Mouse (Mus musculus): ENCODE measurements at regions not wholly inside any gene's neighbourhood (a gene's known extent, or its start where the extent isn't known, plus 50 kb on each side); places are given as distances from the start of the nearest gene placed in this dataset.

DNA sequence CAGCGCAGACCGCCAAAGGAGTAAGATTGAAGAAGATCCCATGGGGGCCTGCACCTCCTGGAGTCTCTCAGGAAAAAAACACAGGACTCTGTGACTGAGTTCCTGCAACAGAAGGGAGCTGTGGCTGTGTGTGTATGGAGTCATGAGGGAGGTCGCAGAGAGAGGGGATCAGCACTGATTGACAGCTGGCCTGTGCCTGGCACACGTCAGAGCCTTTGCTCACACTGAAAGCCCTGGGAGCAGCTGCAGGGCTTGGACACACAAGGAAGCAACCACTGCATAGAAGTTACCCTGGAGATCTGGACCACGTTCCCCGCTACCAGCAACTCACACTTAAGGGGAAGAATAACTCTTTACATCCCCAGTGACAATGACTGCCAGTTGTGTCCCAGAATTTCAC lies 92.3 kb upstream of the Lgalsl start:
- no peak for DNase-seq (ENCODE audit: low read depth, low spot score)

DNA sequence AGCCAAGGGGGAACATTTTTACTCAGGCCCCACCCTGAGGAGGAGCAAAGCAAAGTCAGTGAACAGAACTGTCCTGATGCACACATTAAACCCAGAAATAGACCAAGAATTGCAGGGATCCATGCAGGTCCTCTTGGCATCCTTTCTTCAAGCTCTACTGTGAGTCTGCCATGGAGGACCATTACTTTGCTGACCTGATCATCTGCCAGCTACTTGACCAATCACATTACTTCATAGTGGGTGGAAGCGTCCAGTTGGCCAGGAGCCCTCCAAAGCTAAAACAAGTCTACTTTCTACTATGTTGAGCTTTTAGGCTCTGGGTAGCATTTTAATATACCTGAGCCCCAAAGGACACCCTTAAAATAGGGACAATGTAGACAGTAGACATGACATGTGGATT lies 98.6 kb upstream of the Lgalsl start:
- DNase-seq (ENCODE audit: low read depth, low spot score), result no peak

DNA sequence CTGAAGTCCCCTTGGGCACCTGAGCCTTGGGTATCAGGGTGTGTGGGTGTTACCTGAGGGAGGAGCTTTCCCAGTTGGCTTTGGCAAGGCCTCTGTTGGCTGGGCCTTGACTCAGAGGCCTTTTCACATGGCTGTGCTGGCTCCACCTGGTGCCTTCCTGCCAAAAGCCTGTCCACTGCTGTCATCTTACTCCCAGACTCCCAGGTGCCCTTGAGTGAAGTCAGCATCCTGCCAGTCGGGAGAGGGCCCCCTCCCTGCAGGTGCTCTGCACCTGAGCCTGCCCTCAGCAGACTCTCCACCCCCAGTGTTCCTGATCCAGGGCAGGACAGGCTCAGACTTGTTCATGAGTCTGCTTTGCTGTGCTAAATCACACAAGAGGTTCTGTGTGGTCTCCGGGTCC lies 99.2 kb upstream of the Lgalsl start:
- DNase-seq (ENCODE audit: low read depth, low spot score), result no peak

DNA sequence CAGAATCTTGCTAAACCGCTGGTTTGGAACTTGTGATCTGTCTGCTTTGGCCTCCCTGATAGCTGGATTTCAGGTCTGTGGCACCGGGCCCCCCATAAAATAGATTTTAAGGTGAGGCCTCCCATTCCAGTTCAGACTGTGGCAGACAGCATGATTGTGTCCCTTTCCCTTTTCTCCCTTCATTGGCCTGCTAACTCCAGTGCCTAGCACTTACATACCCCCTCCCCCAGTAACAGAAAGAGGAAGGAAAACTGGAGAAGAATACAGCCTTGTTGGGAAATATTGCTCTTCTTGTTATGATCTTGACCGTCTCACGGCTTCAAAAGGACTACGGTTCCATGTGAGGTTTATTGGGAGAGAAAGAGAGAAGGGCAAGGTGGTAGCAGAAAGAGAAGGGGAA lies 99.7 kb upstream of the Lgalsl start:
- no peak for DNase-seq (ENCODE audit: low read depth, low spot score)

DNA sequence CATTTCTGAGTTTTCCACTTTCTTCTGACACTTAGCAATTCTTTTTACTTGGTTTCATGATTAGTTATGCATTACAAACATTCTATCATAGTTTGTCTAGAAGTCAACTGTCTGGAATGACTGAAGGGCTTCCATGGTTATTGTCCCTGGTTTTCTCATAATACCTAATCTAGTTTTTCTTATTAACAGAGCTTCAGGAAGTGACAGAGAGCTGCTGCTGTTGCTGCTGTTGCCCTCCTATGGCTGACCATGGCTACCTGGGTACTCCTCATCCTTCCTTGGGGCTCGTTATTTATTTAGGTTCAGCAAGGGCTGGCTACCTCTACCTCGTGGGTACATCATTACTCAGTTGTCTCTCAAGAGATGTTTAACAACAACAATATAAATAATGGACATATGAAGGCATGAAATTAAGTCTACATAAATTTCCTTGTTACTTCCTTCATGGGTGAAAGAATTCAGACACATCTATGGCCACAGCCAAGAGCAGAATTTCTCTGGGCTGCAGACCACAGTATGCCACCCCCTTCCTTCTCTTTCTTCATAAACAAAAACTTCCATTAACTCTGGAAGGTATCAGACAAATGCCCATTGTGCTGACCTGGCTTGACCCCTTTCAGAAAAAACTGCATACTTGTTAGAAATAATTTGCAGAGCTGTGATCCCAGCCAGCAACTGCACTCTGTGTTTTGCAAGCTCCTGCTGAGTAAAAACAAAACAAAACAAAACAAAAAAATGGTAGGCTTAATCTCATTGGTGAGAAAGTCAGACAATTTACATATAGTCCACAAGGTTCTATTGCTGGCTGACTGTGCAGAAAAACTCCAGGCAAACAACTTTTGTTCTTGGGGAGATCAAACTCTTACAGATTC lies 103.6 kb upstream of the Lgalsl start:
- no peak for DNase-seq (ENCODE audit: low read depth, low spot score)

DNA sequence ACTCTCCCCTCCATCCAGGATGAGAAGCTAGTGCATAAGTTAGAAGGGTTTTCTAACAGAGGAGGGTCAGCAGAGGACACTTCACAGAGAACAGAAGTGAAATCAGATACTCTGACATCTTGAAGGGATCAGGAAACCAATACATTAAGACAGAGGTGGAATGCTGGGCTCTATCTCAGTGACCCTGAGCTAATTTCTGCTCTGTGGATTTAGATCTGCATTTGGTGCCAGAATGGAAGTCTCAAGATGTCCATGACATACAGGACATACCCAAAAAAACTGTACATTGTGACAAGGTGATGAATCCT lies 104.2 kb upstream of the Lgalsl start:
- DNase-seq (ENCODE audit: low read depth, low spot score), result no peak

DNA sequence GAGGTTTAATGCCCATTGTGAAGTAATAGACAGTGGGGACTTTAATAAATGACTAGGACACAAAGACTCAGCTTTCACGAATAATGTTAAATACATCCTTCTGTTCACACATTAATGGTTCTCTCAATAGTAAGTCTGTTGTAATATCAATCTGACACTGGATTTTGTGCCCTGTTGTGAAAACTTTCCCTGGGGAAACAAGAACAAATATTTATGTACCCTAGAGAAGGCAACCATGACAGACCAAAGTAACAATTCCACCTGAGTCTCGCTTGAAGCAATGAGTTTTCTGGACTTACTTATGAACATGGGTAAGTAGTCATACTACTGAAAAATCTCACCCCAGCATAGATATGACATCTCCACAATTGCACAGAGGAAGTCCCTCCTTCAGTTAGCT lies 105.1 kb upstream of the Lgalsl start:
- DNase-seq (ENCODE audit: low read depth, low spot score), result no peak

DNA sequence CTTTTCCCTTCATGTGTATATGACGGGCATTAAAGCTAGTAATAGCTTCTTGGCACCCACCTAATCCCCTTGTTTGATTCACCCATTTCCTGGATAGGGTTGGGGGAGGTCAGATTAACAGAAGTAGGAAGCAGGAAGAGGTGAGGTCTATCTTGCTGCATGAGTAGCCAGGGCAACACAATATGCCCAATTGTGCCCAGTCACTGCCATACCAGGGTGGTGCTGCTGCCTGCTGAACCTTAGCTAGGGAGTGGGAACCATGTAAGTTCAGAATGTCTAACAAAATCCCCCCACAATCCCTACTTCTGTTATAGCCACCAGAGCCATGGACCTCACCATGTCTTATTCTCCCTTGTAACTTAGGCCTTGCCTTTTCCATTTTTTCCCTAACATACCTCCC lies 106.1 kb upstream of the Lgalsl start:
- no peak for DNase-seq (ENCODE audit: low read depth, low spot score)

DNA sequence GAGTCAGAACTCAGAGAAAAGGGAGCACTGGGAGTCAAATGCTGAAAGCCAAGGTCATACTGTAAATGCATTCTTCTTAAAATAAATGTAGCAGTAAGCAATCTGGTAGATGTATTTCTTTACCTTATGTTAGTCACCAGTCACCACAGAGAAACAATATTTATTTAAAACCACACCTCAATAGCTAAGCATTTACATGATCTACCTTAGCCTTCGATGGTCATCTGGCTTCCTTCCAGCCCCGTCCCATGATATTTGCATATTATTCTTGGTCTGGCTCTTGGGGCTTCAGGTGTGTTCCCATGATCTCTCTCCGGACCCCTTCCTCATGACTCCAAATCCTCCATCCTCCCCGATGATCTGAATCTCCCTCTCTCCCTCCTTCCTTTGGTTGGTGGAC lies 107.1 kb upstream of the Lgalsl start:
- no peak for DNase-seq (ENCODE audit: low read depth, low spot score)

DNA sequence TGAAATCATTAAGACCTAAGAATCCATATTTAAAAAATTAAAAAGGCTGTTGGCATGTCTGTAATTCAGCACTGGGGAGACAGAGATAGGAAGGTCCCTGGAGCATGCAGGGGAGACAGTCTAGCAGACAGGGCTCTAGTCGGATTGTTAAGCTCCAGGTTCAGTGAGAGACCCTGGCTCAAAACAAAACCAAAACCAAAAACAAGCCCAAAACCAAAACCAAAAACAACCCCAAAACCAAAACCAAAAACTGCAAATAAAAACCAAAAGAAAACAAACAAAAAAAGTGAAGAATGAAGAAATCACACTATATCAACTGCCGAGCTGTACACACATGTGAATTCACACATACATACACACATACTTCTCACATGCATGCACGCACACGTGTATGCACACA lies 108.8 kb upstream of the Lgalsl start:
- no peak for DNase-seq (ENCODE audit: low read depth, low spot score)

DNA sequence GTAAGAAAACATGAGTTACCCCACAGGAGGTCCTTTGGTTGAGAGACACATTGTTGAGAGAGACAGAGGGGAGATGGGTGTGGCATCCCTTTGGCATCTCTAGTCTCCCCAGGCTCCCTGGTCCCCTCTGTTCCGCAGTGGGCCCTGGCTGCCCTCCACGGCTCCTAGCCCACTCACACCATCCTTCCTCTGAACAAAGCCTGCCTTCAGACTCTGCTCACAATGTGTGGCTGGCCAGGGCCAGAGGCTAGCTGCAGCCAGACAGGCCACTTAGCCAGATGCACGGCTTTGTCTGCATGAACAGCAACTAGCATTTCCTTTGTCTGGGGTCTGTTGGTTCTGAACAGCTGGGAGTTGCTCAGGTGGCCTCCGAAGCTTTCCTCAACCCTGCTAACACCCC lies 110.7 kb upstream of the Lgalsl start:
- DNase-seq (ENCODE audit: low read depth, low spot score), result no peak

DNA sequence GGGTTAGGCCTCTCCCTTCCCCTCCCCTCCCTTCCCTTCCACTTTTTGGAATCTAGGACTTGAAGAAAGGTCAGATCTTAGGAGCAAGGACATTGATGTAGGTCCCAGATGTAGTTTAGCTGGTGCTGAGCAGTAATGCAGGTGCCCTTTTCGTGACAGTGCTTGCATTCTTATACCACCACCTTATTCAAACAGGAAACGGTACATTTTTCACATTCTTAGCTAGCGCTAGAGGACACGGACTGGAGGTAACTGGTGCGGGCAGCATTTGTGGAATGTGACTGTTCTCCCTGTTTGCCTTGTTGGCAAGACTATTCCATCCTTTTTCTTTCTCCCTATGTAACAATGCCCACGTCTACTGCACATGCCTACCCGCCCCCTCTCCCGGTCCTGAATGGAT lies 124.7 kb upstream of the Lgalsl start:
- no peak for DNase-seq (ENCODE audit: low read depth, low spot score)

DNA sequence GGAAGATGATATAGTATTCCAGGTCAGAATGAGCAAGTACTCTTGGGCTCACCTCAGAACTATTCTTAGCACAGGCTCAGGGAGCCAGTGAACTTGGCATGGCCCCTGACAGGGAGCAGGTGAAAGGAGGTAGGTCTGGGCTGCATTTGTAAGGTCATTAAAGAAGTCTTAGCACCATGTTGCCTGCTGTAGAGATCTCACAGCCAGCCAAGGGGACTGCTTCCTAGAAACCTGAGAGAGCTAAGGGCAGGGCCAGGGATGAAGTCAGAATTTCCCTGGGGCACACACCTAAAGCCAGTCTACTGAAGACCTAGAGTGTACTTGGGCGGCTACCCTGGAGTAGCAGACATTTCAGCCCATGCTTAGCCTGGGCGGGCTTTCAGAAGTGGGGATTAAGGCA lies 126.9 kb upstream of the Lgalsl start:
- DNase-seq (ENCODE audit: low read depth, low spot score), result no peak

DNA sequence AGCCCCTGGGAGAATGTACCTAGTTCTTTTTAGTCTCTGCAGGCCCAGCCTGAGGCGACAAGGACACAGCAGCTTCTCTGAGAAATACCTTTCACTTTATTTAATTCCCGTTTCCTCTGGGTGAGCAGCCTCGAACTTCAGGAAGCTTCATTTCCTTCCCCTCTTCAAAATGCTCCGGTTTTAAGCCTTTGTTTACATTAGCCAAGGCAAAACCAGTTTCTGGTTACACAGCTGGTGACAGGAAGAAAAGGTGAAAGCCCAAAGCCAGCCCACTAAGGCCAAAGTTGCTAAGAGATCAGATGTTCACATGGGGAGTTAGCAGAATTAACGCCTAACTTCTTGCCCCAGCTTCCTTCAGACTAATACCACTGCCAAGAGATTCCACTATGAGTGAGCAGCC lies 127.4 kb upstream of the Lgalsl start:
- DNase-seq (ENCODE audit: low read depth, low spot score), result no peak

DNA sequence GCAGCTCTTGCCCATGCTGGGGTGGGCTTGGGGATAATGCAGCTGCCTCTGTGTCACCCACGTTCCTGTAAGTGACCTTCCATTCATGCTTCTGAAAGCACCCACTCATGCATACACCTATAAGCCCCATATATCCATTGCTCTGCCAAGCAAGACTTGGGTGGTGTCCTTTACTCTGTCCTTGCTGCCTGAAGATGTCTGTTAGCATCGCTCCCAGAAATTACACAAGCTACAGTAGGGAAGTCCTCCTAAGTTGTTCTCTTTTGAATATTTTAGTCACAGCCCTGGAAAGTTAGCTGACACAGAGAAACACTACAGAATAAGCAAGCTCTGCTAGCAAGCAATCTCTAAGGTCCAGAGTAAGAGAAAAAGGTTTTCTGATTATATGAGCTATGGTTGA lies 129.2 kb upstream of the Lgalsl start:
- no peak for DNase-seq (ENCODE audit: low read depth, low spot score)

DNA sequence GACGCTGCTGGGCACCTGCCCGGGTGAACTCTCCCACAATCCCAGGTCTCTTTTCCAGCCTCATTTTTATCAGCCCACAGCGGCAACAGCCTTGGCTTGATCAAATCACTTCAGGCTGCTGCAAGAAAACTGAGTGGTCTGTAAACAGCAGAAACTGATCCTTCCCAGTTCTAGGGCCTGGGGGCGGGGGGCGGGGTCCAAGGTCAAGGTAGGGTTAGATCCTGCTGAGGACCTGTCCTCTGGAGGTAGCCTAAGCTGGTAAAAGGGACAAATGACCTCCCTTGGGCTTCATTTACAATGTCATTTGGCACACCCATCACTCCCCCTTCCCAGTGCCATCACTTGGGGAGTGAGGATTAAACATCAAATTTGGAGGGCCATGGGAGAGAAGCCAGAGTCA lies 129.9 kb upstream of the Lgalsl start:
- no peak for DNase-seq (ENCODE audit: low read depth, low spot score)

DNA sequence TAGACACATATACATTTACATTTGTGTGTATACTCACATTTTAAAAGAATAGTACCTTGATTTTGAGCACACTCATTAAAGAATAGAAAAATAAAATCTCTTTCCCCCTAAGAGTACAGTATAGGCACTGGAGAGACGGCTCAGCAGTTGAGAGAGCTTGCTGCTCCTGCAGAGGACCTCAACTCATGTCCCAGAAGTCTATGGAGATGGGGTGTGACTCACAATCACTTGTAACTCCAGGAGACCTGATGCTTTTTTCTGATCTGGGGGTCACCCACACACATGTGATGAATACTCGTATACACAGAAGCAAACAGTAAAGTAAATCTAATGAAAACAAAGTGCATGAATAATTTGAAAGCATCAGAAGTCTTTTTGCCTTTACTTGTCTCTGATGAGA lies 129.5 kb upstream of the Peli1 start:
- no peak for DNase-seq (ENCODE audit: low read depth, low spot score)

DNA sequence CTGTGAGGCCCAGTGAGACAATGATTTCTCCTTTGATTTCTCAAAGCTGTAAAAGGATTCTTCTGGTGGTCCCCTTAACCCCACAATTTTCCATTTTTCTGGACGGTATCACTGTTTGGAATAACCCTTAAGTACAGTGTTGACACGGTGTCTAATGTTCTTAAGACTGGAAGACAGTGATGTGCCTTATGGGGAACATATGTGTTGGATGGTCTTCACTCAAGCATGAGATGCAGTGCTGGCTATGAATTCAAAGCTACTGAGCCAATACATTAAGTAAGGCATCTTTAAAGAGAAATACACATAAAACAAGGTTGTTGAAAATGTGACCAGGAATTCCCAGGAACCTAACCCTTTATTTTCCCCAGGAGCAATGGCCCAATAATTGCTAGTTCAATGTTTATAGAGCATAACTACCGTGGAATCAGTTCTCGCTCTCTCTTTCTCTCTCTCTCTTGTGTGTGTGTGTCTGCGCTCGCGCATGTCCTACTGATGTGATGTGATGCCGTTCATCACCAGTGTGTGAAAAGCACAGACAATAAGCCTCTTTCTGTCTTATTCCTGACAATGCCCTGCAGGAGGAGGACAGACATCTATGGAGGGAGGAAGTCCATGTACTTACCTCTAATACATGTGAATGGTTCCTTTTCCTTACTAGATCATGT lies 125.4 kb upstream of the Peli1 start:
- DNase-seq (ENCODE audit: low read depth, low spot score), result no peak

DNA sequence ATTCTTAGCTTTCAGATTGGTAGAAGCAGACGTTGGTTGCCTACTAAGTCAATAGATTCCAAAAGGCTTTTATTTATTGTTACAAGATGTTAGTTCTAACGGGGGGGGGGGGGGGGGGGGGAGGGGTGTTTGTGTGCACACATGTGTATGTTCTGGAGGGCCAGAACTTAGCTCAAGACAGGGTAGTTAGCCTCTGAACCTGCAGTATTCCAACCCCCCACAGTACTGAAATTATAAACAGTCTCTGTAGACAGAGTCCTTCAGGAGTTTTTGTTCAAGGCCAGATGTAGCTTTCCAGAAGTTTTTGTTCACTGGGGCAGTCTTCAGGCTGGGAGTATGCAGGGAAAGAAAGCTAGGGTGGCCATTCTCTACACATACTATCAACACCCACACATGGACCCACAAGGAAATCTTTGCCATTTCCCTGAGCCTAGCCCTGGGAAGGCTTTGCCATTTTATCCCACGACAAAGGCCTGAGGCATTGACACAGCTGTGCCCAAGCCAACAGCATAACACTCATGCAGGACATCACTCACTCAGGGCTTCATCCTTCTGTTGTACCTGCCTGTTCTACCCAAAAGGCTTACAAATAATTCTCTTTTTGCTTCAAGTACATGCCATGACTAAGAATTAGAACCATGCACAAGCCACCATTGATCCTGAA lies 123.6 kb upstream of the Peli1 start:
- DNase-seq (ENCODE audit: low read depth, low spot score), result no peak

DNA sequence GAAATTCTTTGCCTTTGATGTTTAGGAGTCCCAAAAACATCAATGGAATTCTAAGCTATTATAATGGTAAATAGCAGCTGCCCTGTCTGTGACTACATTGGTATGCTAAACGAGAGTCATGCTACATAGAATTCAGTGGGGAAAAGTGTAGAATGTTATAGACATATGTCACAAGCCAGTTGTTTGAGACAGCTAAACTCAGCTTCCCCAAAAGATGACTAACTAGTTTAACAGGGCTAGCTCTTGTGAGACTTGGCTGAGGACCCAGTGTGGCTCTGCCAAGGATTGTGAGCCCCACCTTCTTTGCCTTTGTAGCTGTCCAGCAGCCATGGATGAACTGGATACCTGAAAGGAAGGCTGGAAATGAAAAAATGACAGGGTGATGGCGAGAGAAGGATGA lies 122.8 kb upstream of the Peli1 start:
- DNase-seq (ENCODE audit: low read depth, low spot score), result no peak

DNA sequence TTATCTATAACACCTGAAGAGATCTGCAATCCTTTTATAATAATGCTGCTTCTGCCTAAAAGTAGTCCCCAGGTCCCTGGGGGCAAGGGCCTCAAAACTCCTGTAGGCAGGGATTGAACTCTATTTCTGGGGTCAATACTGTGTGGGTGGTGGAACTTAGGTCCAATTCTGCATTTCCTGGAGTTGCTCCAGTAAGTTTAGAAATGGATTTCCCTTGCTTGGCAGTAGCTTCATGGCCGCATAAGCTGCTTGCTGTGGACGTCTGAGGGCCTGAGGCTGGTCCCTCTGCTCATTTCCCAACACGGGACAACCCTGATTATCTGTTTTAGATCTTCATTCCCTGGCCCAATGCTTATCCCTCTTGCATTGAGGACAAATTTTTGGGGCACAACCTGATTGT lies 118.0 kb upstream of the Peli1 start:
- no peak for DNase-seq (ENCODE audit: low read depth, low spot score)

DNA sequence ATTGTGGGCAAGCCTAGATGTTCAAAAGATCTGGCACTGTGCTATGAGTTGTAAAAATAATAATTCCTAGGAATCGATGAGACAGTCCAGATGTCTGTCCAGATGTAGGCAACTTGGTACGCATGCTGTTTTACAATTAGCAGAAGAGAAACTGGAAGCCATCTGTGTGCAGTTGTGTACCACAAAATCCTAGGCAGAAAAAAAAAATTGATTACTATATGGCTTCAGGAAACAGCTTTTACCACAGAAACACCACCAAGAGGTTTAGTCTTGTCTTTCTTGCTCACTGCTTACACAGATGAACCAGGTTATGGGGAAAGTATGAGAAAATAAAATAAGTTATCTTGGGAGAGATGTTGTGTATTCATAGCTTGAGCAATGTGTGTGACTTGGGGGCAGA lies 109.5 kb upstream of the Peli1 start:
- DNase-seq (ENCODE audit: low read depth, low spot score), result no peak

DNA sequence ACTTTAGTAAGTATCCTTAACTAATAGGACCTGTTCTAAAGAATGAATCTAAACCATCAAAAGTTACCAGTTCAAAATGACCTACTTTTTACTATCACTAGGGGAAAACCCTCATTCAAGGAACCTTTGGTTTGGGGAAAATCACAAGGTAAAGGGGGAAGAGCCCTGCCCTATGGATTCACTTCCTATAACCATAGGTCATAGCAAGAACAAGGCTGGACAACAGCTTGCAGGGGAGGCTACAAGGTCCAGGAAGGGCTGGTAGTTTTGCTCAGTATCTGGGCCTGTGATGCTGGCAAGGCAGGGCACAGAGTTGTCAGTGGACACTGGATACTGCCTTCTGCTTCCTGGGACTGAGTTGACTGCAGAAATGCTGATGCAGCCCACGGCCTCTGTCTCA lies 109.1 kb upstream of the Peli1 start:
- DNase-seq (ENCODE audit: low read depth, low spot score), result no peak

All from embryo, embryonic 11.5 days (tissue).